Comparison of ENCODE assay signal across 24 mouse cellular contexts in genomic region chr7:46879851-46880250, GRCm38 (mm10). TPM values are rescaled to one million over a fixed set of nuclear protein-coding genes. Genes with fewer than 3 reads are reported as not detected.
DNase-seq lines count a peak whose midpoint lies in the region; ATAC-seq and TF ChIP-seq lines count a peak whose summit lies in the region.
"Had no signal": no experiment of that assay in that cellular context is flagged by ENCODE, and none has a peak within 500 bp of the region (broad histone marks: within the 10 kb centered on the region; RNA-seq: fewer than 3 reads in every experiment).

No protein-coding gene starts in this region.

- peak; percentile 20 for DNase-seq in gastrocnemius, postnatal 10 days
- DNase-seq in gastrocnemius, adult 2 months, result no peak
- DNase-seq in limb, embryonic 14.5 days (ENCODE audit: low spot score), result peak; percentile 34
- DNase-seq in limb, embryonic 10.5 days (ENCODE audit: low spot score), result no peak
- peak; percentile 48 for DNase-seq in NIH3T3 (ENCODE audit: low read depth)
- peak; percentile 4 to 43 for DNase-seq in kidney, postnatal 36 days
- no peak for DNase-seq in gastrocnemius, postnatal 14 days
- DNase-seq: adrenal gland, postnatal 14 days; cerebellum, adult 9-11 months; embryo, embryonic 11 days; heart, adult 11 months; layer of hippocampus, postnatal 36 days; spleen, adult 18-20 months; thymus, adult 18-20 months had no signal

- no peaks in the 10 kb centered on the region for H3K27me3 ChIP-seq in limb, embryonic 14.5 days (ENCODE audit: control insufficient read depth, insufficient read depth, low read length)
- no peaks in the 10 kb centered on the region for H3K27me3 ChIP-seq in limb, embryonic 10.5 days (ENCODE audit: low read depth, poor library complexity, severe bottlenecking)
- H3K27me3 ChIP-seq: forebrain, embryonic 12.5 days; heart, embryonic 15.5 days; liver, embryonic 12.5 days; lung, embryonic 15.5 days; midbrain, embryonic 13.5 days had no signal

- TF ChIP-seq POLR2A in limb, embryonic 14.5 days (IDR thresholded peaks at IDR 0.05; ENCODE audit: borderline replicate concordance, extremely low read depth, insufficient read depth, insufficient read length), result no peak

- peaks cover 1% of the 10 kb centered on the region; the same call in 1 of the 2 replicates for H3K36me3 ChIP-seq in limb, embryonic 14.5 days (ENCODE audit: control insufficient read depth, insufficient read depth, low read length)
- H3K36me3 ChIP-seq in limb, embryonic 10.5 days, result peaks cover 28% of the 10 kb centered on the region

- H3K9me3 ChIP-seq in limb, embryonic 14.5 days (ENCODE audit: control insufficient read depth, low read length), result no peaks in the 10 kb centered on the region
- no peaks in the 10 kb centered on the region for H3K9me3 ChIP-seq in limb, embryonic 10.5 days (replicated peaks)
- H3K9me3 ChIP-seq: forebrain, embryonic 12.5 days; heart, embryonic 15.5 days; hindbrain, embryonic 10.5 days; liver, embryonic 12.5 days; lung, embryonic 15.5 days; midbrain, embryonic 13.5 days had no signal

- TF ChIP-seq CTCF in gastrocnemius, adult 2 months (IDR thresholded peaks at IDR 0.05), result no peak

- H3K4me3 ChIP-seq in gastrocnemius, adult 2 months, result no peak overlapping the region
- no peak overlapping the region for H3K4me3 ChIP-seq in limb, embryonic 14.5 days (replicated peaks; ENCODE audit: low read length)
- no peak overlapping the region for H3K4me3 ChIP-seq in limb, embryonic 10.5 days
- H3K4me3 ChIP-seq: forebrain, embryonic 12.5 days; heart, embryonic 15.5 days; hindbrain, embryonic 10.5 days; liver, embryonic 12.5 days; lung, embryonic 15.5 days; midbrain, embryonic 13.5 days had no signal

- H3K4me1 ChIP-seq in limb, embryonic 14.5 days (ENCODE audit: control insufficient read depth, insufficient read depth, low read length), result no peaks in the 10 kb centered on the region
- H3K4me1 ChIP-seq in limb, embryonic 10.5 days, result no peaks in the 10 kb centered on the region
- H3K4me1 ChIP-seq: forebrain, embryonic 12.5 days; heart, embryonic 15.5 days; hindbrain, embryonic 10.5 days; lung, embryonic 15.5 days; midbrain, embryonic 13.5 days had no signal

- no peak overlapping the region for H3K4me2 ChIP-seq in limb, embryonic 14.5 days (replicated peaks; ENCODE audit: low read depth, low read length, severe bottlenecking)
- H3K4me2 ChIP-seq: forebrain, embryonic 12.5 days; heart, embryonic 15.5 days; liver, embryonic 12.5 days; lung, embryonic 15.5 days; midbrain, embryonic 13.5 days had no signal

- no peak overlapping the region for H3K9ac ChIP-seq in limb, embryonic 14.5 days (ENCODE audit: low read depth, low read length, severe bottlenecking)
- H3K9ac ChIP-seq: forebrain, embryonic 12.5 days; heart, embryonic 15.5 days; liver, embryonic 12.5 days; lung, embryonic 15.5 days; midbrain, embryonic 13.5 days had no signal

- ATAC-seq in limb, embryonic 14.5 days (ENCODE audit: low FRiP score, low read depth), result no peak
- ATAC-seq: inflammation-experienced regulatory T-cells, adult 6 months; liver, embryonic 12.5 days; midbrain, embryonic 13.5 days had no signal

- intact Hi-C loops in gastrocnemius, adult 2 months (cut with DNase I), result no loop called here
- intact Hi-C loops in gastrocnemius, postnatal 14 days (cut with DNase I; ENCODE audit: low total_unique reads), result no loop called here

- 89% methylated on average over 5 of the region's 5 CpGs for WGBS in limb, embryonic 14.5 days
- 97% methylated on average over 5 of the region's 5 CpGs for WGBS in limb, embryonic 10.5 days

- H3K27ac ChIP-seq in gastrocnemius, adult 2 months, result no peak overlapping the region
- H3K27ac ChIP-seq in limb, embryonic 14.5 days (replicated peaks; ENCODE audit: low read depth, low read length), result no peak overlapping the region
- H3K27ac ChIP-seq in limb, embryonic 10.5 days, result no peak overlapping the region
- H3K27ac ChIP-seq: forebrain, embryonic 12.5 days; heart, embryonic 15.5 days; hindbrain, embryonic 10.5 days; liver, embryonic 12.5 days; lung, embryonic 15.5 days; midbrain, embryonic 13.5 days had no signal

RNA-seq across cellular contexts. Expression of gene Ldhc, which starts 18.8 kb away (rescaled TPM):
- not detected for total RNA-seq in gastrocnemius, postnatal 10 days (2021)
- not detected for total RNA-seq in gastrocnemius, adult 2 months (2021)
- polyA plus RNA-seq in limb, embryonic 14.5 days (2012; rRNA removed), result 0.06 TPM in 1 of 2 replicates, not detected in the other
- polyA plus RNA-seq in limb, embryonic 14.5 days (2014; fragmentation: Nextera tagmentation; extraction: Ambion mirVana), result not detected in 2 replicates
- 0.10 and 0.13 TPM in 2 replicates for polyA plus RNA-seq in limb, embryonic 10.5 days (2016; fragmentation: Nextera tagmentation; extraction: Ambion mirVana)
- not detected for total RNA-seq in gastrocnemius, postnatal 14 days (2021)
- total RNA-seq: adrenal gland, postnatal 14 days; layer of hippocampus, postnatal 36 days; left cerebral cortex, postnatal 36 days had no signal
- polyA plus RNA-seq: forebrain, embryonic 12.5 days; heart, embryonic 15.5 days; hindbrain, embryonic 10.5 days; inflammation-experienced regulatory T-cells, adult 6 months; stomach, embryonic 14.5 days; urinary bladder, adult 2 months had no signal

RNA-seq across cellular contexts. Expression of gene Ldha, which starts 38.6 kb away (rescaled TPM):
- 1,000 to 10,000 TPM; 1,967 to 2,342 TPM for total RNA-seq in gastrocnemius, postnatal 10 days (2021)
- 1,000 to 10,000 TPM; 2,441 to 2,897 TPM for total RNA-seq in gastrocnemius, adult 2 months (2021)
- 692 and 736 TPM in 2 replicates for polyA plus RNA-seq in limb, embryonic 14.5 days (2012; rRNA removed)
- 1,461 and 1,594 TPM in 2 replicates for polyA plus RNA-seq in limb, embryonic 14.5 days (2014; fragmentation: Nextera tagmentation; extraction: Ambion mirVana)
- 2,714 and 3,443 TPM in 2 replicates for polyA plus RNA-seq in limb, embryonic 10.5 days (2016; fragmentation: Nextera tagmentation; extraction: Ambion mirVana)
- total RNA-seq in gastrocnemius, postnatal 14 days (2021), result 1,000 to 10,000 TPM; 2,600 to 2,686 TPM

RNA-seq across cellular contexts. Expression of gene Tsg101, which starts 39.9 kb away (rescaled TPM):
- total RNA-seq in gastrocnemius, postnatal 10 days (2021), result 10 to 100 TPM; 50.2 to 57.1 TPM
- 10 to 100 TPM; 49.8 to 50.6 TPM for total RNA-seq in gastrocnemius, adult 2 months (2021)
- polyA plus RNA-seq in limb, embryonic 14.5 days (2012; rRNA removed), result 86.2 and 119 TPM in 2 replicates
- 189 and 197 TPM in 2 replicates for polyA plus RNA-seq in limb, embryonic 14.5 days (2014; fragmentation: Nextera tagmentation; extraction: Ambion mirVana)
- 236 and 252 TPM in 2 replicates for polyA plus RNA-seq in limb, embryonic 10.5 days (2016; fragmentation: Nextera tagmentation; extraction: Ambion mirVana)
- total RNA-seq in gastrocnemius, postnatal 14 days (2021), result 10 to 100 TPM; 43.4 to 49.2 TPM

Comparison
In these comparisons a context has a peak if more than half of its experiments do, and no peak if none do; other contexts are left out.
1. DNase-seq: peak in gastrocnemius, postnatal 10 days (single experiment), limb, embryonic 14.5 days (single experiment), NIH3T3 (single experiment) and kidney, postnatal 36 days (2 of 2); none in gastrocnemius, adult 2 months (single experiment), limb, embryonic 10.5 days (single experiment) and gastrocnemius, postnatal 14 days (single experiment).